Mouse (Mus musculus): Measurements from ENCODE around the gene Zfp771. TPM values are rescaled to one million over a fixed set of nuclear protein-coding genes. Genes with fewer than 3 reads are reported as not detected.

Gene Zfp771
- polyA plus RNA-seq, 1 experiment from 2014 or later: 63.2 TPM

GRCm38 (mm10) chr7:127223106-127223505 lies 21.0 kb upstream of the Zfp771 start:
- Histone ChIP-seq H3K4me3 (ENCODE audit: low read depth, low read length) (no peak overlapping the region), H3K27me3 (ENCODE audit: control insufficient read depth, insufficient read depth, low read length) (no peaks in the 10 kb centered on the region), H3K9me3 (replicated peaks; ENCODE audit: control insufficient read depth, low read length) (no peaks in the 10 kb centered on the region), H3K27ac (replicated peaks; ENCODE audit: low read depth, low read length) (no peak overlapping the region), H3K9ac (replicated peaks; ENCODE audit: low read length) (no peak overlapping the region), H3K4me1 (ENCODE audit: control insufficient read depth, insufficient read depth, low read length) (no peaks in the 10 kb centered on the region), H3K4me2 (ENCODE audit: low read depth, low read length) (no peak overlapping the region), H3K36me3 (replicated peaks; ENCODE audit: control insufficient read depth, insufficient read depth, low read depth, low read length) (no peaks in the 10 kb centered on the region)
- WGBS: 97% methylated on average over 3 of the region's 3 CpGs
- DNase-seq (ENCODE audit: low spot score) (no peak), ATAC-seq (replicated peaks; ENCODE audit: insufficient number of reproducible peaks, low FRiP score, low TSS enrichment, low read depth) (no peak)

- Histone ChIP-seq H3K9ac (replicated peaks; ENCODE audit: low read length) (no peak overlapping the region), H3K4me3 (ENCODE audit: low read depth, low read length) (no peak overlapping the region), H3K27ac (replicated peaks; ENCODE audit: low read depth, low read length) (no peak overlapping the region), H3K9me3 (replicated peaks; ENCODE audit: control insufficient read depth, low read length) (no peaks in the 10 kb centered on the region), H3K27me3 (ENCODE audit: control insufficient read depth, insufficient read depth, low read length) (no peaks in the 10 kb centered on the region), H3K36me3 (replicated peaks; ENCODE audit: control insufficient read depth, insufficient read depth, low read depth, low read length) (no peaks in the 10 kb centered on the region), H3K4me2 (ENCODE audit: low read depth, low read length) (no peak overlapping the region), H3K4me1 (ENCODE audit: control insufficient read depth, insufficient read depth, low read length) (no peaks in the 10 kb centered on the region)
- ATAC-seq (replicated peaks; ENCODE audit: insufficient number of reproducible peaks, low FRiP score, low TSS enrichment, low read depth): no peak
- DNase-seq (ENCODE audit: low spot score): no peak
- 80% methylated on average over 6 of the region's 6 CpGs for WGBS
These were observed 20.3 kb upstream of the Zfp771 start for GRCm38 (mm10) chr7:127223515-127224478.

DNA sequence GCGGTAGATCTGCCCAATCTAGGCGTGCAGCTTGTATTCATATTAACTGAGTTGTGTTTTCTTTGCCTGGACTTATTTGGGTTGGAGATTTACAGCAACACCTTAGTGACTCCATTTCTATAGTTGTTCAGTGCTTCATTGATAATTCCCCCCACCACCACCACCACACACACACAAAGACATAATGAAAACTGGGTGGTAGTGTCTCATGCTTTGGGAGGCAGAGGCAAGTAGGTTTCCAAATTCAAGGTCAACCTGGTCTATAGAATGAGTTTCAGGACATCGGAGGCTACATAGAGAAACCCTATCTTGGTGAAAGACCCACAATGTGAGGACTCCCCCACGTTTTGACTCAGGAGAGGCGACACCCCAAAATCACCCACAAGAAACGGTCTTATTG lies 19.5 kb upstream of the Zfp771 start:
- DNase-seq (ENCODE audit: low spot score) (no peak), ATAC-seq (replicated peaks; ENCODE audit: insufficient number of reproducible peaks, low FRiP score, low TSS enrichment, low read depth) (no peak)
- Histone ChIP-seq H3K27ac (replicated peaks; ENCODE audit: low read depth, low read length) (no peak overlapping the region), H3K4me1 (ENCODE audit: control insufficient read depth, insufficient read depth, low read length) (no peaks in the 10 kb centered on the region), H3K9ac (replicated peaks; ENCODE audit: low read length) (no peak overlapping the region), H3K4me2 (ENCODE audit: low read depth, low read length) (no peak overlapping the region), H3K36me3 (replicated peaks; ENCODE audit: control insufficient read depth, insufficient read depth, low read depth, low read length) (no peaks in the 10 kb centered on the region; the same call in 1 of the 2 replicates), H3K9me3 (replicated peaks; ENCODE audit: control insufficient read depth, low read length) (no peaks in the 10 kb centered on the region), H3K27me3 (ENCODE audit: control insufficient read depth, insufficient read depth, low read length) (no peaks in the 10 kb centered on the region), H3K4me3 (ENCODE audit: low read depth, low read length) (no peak overlapping the region)
- WGBS: 95% methylated on average over 6 of the region's 6 CpGs

DNA sequence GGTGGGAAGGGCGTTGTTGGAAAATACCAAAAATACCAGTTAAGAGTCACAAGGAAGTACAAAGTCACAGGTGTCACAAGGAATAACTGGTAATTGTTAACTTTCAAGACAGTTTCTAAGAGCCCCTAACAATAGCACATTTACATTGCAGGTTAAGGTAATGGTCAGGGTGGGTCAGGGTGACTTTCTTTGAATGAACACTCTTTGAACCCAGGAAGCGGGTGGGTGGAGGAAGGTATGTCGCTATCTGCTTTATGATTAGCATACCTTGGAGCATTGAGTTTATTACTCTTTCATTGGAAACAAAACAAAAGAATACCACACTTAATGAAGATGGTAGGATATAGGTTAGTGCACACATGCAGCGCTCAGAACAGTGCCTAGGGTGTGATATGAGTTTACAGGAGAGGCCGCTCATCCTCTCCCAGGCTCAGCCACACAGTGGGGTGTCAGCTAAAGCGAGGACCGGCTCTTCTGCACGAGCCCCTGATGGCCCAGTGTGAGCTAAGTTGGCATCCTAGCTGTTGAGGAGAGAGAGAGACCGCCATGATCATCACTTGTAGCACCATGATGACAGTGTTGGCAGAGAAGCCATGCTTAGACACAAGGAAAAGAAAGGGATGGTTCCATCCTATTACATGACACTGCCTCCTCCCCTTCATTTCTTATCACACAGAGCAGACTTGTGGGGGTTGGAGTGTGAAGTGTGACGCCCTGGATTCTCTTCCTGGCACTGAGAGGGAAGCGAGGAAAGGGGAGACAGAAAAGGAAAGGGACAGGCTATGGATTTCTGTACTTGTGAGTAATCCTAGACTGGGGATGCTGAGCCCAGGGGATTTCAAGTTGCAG lies 18.7 kb upstream of the Zfp771 start:
- Histone ChIP-seq H3K36me3 (replicated peaks; ENCODE audit: control insufficient read depth, insufficient read depth, low read depth, low read length) (no peaks in the 10 kb centered on the region; the same call in 1 of the 2 replicates), H3K27ac (replicated peaks; ENCODE audit: low read depth, low read length) (no peak overlapping the region), H3K4me2 (ENCODE audit: low read depth, low read length) (no peak overlapping the region), H3K4me3 (ENCODE audit: low read depth, low read length) (no peak overlapping the region), H3K4me1 (ENCODE audit: control insufficient read depth, insufficient read depth, low read length) (no peaks in the 10 kb centered on the region), H3K9ac (replicated peaks; ENCODE audit: low read length) (no peak overlapping the region), H3K9me3 (replicated peaks; ENCODE audit: control insufficient read depth, low read length) (no peaks in the 10 kb centered on the region), H3K27me3 (ENCODE audit: control insufficient read depth, insufficient read depth, low read length) (no peaks in the 10 kb centered on the region)
- DNase-seq (ENCODE audit: low spot score): no peak
- 85% methylated on average over 11 of the region's 11 CpGs for WGBS
- no peak for ATAC-seq (replicated peaks; ENCODE audit: insufficient number of reproducible peaks, low FRiP score, low TSS enrichment, low read depth)

GRCm38 (mm10) chr7:127228615-127229303 lies 15.3 kb upstream of the Zfp771 start:
- Histone ChIP-seq H3K4me1 (ENCODE audit: control insufficient read depth, insufficient read depth, low read length) (peaks cover 5% of the 10 kb centered on the region; the same call in 1 of the 2 replicates), H3K9ac (replicated peaks; ENCODE audit: low read length) (no peak overlapping the region), H3K4me3 (ENCODE audit: low read depth, low read length) (no peak overlapping the region), H3K4me2 (ENCODE audit: low read depth, low read length) (no peak overlapping the region), H3K27ac (replicated peaks; ENCODE audit: low read depth, low read length) (no peak overlapping the region), H3K36me3 (replicated peaks; ENCODE audit: control insufficient read depth, insufficient read depth, low read depth, low read length) (no peaks in the 10 kb centered on the region; the same call in 1 of the 2 replicates), H3K27me3 (ENCODE audit: control insufficient read depth, insufficient read depth, low read length) (no peaks in the 10 kb centered on the region), H3K9me3 (replicated peaks; ENCODE audit: control insufficient read depth, low read length) (no peaks in the 10 kb centered on the region)
- WGBS: 67% methylated on average over 4 of the region's 4 CpGs
- no peak for ATAC-seq (replicated peaks; ENCODE audit: insufficient number of reproducible peaks, low FRiP score, low TSS enrichment, low read depth)
- DNase-seq (ENCODE audit: low spot score): peak; percentile 82

DNA sequence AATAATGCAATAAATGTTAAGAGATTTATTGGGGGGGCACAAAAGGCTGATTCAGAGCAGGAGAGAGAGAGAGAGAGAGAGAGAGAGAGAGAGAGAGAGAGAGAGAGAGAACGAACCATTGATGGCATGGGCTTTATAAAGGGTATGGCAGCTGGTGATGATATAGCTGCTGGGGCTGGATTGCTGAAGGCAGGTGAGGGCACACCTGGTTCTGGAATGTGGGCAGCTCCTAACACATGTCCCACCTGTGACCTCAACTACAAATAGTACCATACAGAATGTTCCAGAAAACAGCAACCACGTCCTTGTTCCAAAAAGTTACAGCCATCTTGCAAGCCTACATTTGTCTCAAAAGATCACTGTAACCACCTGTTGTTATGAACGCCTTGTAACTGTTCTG lies 12.7 kb upstream of the Zfp771 start:
- WGBS: 87% methylated on average over 3 of the region's 3 CpGs
- H3K9ac ChIP-seq (replicated peaks; ENCODE audit: low read length): peak overlapping the region; percentile 99
- H3K9me3 ChIP-seq (replicated peaks; ENCODE audit: control insufficient read depth, low read length): no peaks in the 10 kb centered on the region
- H3K36me3 ChIP-seq (replicated peaks; ENCODE audit: control insufficient read depth, insufficient read depth, low read depth, low read length): peaks cover 14% of the 10 kb centered on the region
- no peak overlapping the region for H3K27ac ChIP-seq (replicated peaks; ENCODE audit: low read depth, low read length)
- peak overlapping the region; percentile 98 for H3K4me3 ChIP-seq (ENCODE audit: low read depth, low read length)
- H3K27me3 ChIP-seq (ENCODE audit: control insufficient read depth, insufficient read depth, low read length): no peaks in the 10 kb centered on the region
- DNase-seq (ENCODE audit: low spot score) (no peak), ATAC-seq (replicated peaks; ENCODE audit: insufficient number of reproducible peaks, low FRiP score, low TSS enrichment, low read depth) (no peak)
- peaks cover 5% of the 10 kb centered on the region; the same call in 1 of the 2 replicates for H3K4me1 ChIP-seq (ENCODE audit: control insufficient read depth, insufficient read depth, low read length)
- H3K4me2 ChIP-seq (ENCODE audit: low read depth, low read length): peak overlapping the region; percentile 76

DNA sequence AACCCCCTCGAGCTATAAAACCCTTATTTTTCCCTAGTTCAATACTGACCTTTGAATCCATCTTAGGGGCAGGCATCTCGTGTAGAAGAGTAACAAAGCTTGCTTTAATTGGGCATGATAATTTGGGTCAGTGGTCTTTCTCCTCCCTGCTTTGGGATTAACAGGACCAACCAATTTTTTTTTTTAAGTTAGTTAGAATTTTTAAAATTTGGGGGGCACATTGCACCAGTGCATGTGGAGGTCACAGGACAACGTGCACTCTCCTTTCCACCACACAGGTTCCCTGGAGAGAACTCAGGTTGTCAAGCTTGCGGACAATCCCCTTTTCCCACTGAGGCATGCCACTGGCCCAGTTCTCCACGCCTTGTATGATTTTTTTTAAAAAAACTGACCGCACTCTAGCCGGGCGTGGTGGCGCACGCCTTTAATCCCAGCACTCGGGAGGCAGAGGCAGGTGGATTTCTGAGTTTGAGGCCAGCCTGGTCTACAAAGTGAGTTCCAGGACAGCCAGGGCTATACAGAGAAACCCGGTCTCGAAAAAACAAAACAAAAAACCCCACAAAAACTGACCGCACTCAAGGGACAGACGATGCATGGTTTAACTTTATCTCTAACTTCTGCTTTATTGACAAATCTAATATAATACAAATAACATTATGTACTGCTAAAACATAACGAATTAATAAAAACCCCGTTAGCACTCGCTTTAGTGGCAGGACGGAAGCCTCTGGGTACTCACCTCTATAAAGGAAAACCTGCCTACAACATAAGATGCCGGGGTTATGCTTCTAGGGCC lies 12.1 kb upstream of the Zfp771 start:
- Histone ChIP-seq H3K4me1 (ENCODE audit: control insufficient read depth, insufficient read depth, low read length) (peaks cover 5% of the 10 kb centered on the region; the same call in 1 of the 2 replicates), H3K4me3 (ENCODE audit: low read depth, low read length) (peak overlapping the region; percentile 98), H3K36me3 (replicated peaks; ENCODE audit: control insufficient read depth, insufficient read depth, low read depth, low read length) (peaks cover 20% of the 10 kb centered on the region), H3K9me3 (replicated peaks; ENCODE audit: control insufficient read depth, low read length) (no peaks in the 10 kb centered on the region), H3K27ac (replicated peaks; ENCODE audit: low read depth, low read length) (peak overlapping the region; percentile 95), H3K27me3 (ENCODE audit: control insufficient read depth, insufficient read depth, low read length) (no peaks in the 10 kb centered on the region), H3K9ac (replicated peaks; ENCODE audit: low read length) (peak overlapping the region; percentile 99), H3K4me2 (ENCODE audit: low read depth, low read length) (peak overlapping the region; percentile 76)
- 13% methylated on average over 20 of the region's 20 CpGs for WGBS
- ATAC-seq (replicated peaks; ENCODE audit: insufficient number of reproducible peaks, low FRiP score, low TSS enrichment, low read depth): no peak
- no peak for DNase-seq (ENCODE audit: low spot score)
